Mouse (Mus musculus) lung, postnatal 10 days (tissue): ENCODE results near the gene Calm4.
"Not testable (repeated sequence)": the region's sequence is repeated elsewhere in the genome, so short reads cannot be mapped to it uniquely, and the experiment has no call there.

Source experiments
- DNase-seq: peaks from one replicate; pipeline ENCODE4 v3.0.0; 2021

Calm4 gene

GRCm38 (mm10) chr13:3837312-3837807 is at the start of gene Calm4:
Gene Calm4, plus strand, starts transcription at chr13:3837757.
- DNase-seq: not testable (repeated sequence)

GRCm38 (mm10) chr13:3788588-3788987 is 49.0 kb upstream of the Calm4 start:
- no peak for DNase-seq

- no peak for DNase-seq
Measured at GRCm38 (mm10) chr13:3789531-3789930, 48.0 kb upstream of the Calm4 start.

GRCm38 (mm10) chr13:3796649-3797048 is 40.9 kb upstream of the Calm4 start:
- peak; percentile 33 for DNase-seq

- no peak for DNase-seq
Measured at GRCm38 (mm10) chr13:3798751-3799150, 38.8 kb upstream of the Calm4 start.

- no peak for DNase-seq
Measured at GRCm38 (mm10) chr13:3799386-3799785, 38.2 kb upstream of the Calm4 start.

- no peak for DNase-seq
Measured at GRCm38 (mm10) chr13:3804186-3804585, 33.4 kb upstream of the Calm4 start, which contains the start of gene Calml3. Gene Calml3, minus strand, starts transcription at chr13:3804316.

GRCm38 (mm10) chr13:3805132-3805531 is 32.4 kb upstream of the Calm4 start:
- peak; percentile 46 for DNase-seq

GRCm38 (mm10) chr13:3805638-3806037 is 31.9 kb upstream of the Calm4 start:
- DNase-seq: peak; percentile 21

- no peak for DNase-seq
Measured at GRCm38 (mm10) chr13:3807131-3807827, 30.3 kb upstream of the Calm4 start.

GRCm38 (mm10) chr13:3818012-3818739 is 19.4 kb upstream of the Calm4 start:
- DNase-seq: no peak

GRCm38 (mm10) chr13:3818740-3819076 is 18.8 kb upstream of the Calm4 start:
- no peak for DNase-seq

GRCm38 (mm10) chr13:3822105-3822504 is 15.5 kb upstream of the Calm4 start:
- DNase-seq: no peak

GRCm38 (mm10) chr13:3825726-3826125 is 11.8 kb upstream of the Calm4 start:
- DNase-seq: no peak

GRCm38 (mm10) chr13:3831546-3831945 is 6.0 kb upstream of the Calm4 start:
- DNase-seq: no peak

GRCm38 (mm10) chr13:3831994-3832393 is 5.6 kb upstream of the Calm4 start:
- peak; percentile 14 for DNase-seq

GRCm38 (mm10) chr13:3832450-3832849 is 5.1 kb upstream of the Calm4 start:
- DNase-seq: no peak

GRCm38 (mm10) chr13:3833644-3834043 is 3.9 kb upstream of the Calm4 start:
- not testable (repeated sequence) for DNase-seq

- not testable (repeated sequence) for DNase-seq
Measured at GRCm38 (mm10) chr13:3840662-3841061, 3.1 kb downstream of the Calm4 start.

GRCm38 (mm10) chr13:3850330-3850729 is 12.8 kb downstream of the Calm4 start:
- DNase-seq: no peak

GRCm38 (mm10) chr13:3853648-3854333 is 16.2 kb downstream of the Calm4 start, which contains the start of gene Calm5:
Gene Calm5, plus strand, starts transcription at chr13:3854173.
- not testable (repeated sequence) for DNase-seq

- DNase-seq: no peak
Measured at GRCm38 (mm10) chr13:3854856-3855255, 17.3 kb downstream of the Calm4 start.

- DNase-seq: no peak
Measured at GRCm38 (mm10) chr13:3856252-3856651, 18.7 kb downstream of the Calm4 start.

- no peak for DNase-seq
Measured at GRCm38 (mm10) chr13:3861251-3861650, 23.7 kb downstream of the Calm4 start.
